Comparison of ENCODE assay signal across 15 mouse cellular contexts in genomic region chr19:9039928-9040327, GRCm38 (mm10). TPM values are rescaled to one million over a fixed set of nuclear protein-coding genes. Genes with fewer than 3 reads are reported as not detected.
DNase-seq lines count a peak whose midpoint lies in the region; ATAC-seq and TF ChIP-seq lines count a peak whose summit lies in the region.
"Had no signal": no experiment of that assay in that cellular context is flagged by ENCODE, and none has a peak within 500 bp of the region (broad histone marks: within the 10 kb centered on the region; RNA-seq: fewer than 3 reads in every experiment).

No protein-coding gene starts in this region.

- H3K4me2 ChIP-seq in lung, embryonic 16.5 days (ENCODE audit: low read depth, low read length) = no peak overlapping the region
- no peak overlapping the region for H3K4me2 ChIP-seq in embryonic facial prominence, embryonic 11.5 days (ENCODE audit: low read depth, low read length)
- H3K4me2 ChIP-seq: forebrain, embryonic 15.5 days; hindbrain, embryonic 15.5 days had no signal

- no peak for TF ChIP-seq CTCF in G1E (IDR thresholded peaks at IDR 0.05; ENCODE audit: low read depth, low read length)

- no peak overlapping the region for H3K27ac ChIP-seq in lung, embryonic 16.5 days (ENCODE audit: low read length)
- H3K27ac ChIP-seq in embryonic facial prominence, embryonic 11.5 days (replicated peaks; ENCODE audit: low read depth, low read length) = no peak overlapping the region
- H3K27ac ChIP-seq: forebrain, embryonic 15.5 days; hindbrain, embryonic 15.5 days had no signal

- 0 out of 2 replicates have a peak, but pooled peaks have one; percentile 52 for ATAC-seq in lung, embryonic 16.5 days (ENCODE audit: low read depth)
- ATAC-seq in G1E (ENCODE audit: extremely low read depth, insufficient number of reproducible peaks, low FRiP score, poor library complexity, severe bottlenecking) = no peak
- ATAC-seq in embryonic facial prominence, embryonic 11.5 days (replicated peaks; ENCODE audit: insufficient number of reproducible peaks, low FRiP score, low TSS enrichment, low read depth) = peak; percentile 44; the same call in 1 of the 2 replicates
- ATAC-seq: forebrain, embryonic 15.5 days had no signal

- no peak overlapping the region for H3K9ac ChIP-seq in lung, embryonic 16.5 days (ENCODE audit: low read length)
- no peak overlapping the region for H3K9ac ChIP-seq in embryonic facial prominence, embryonic 11.5 days (replicated peaks; ENCODE audit: low read length)
- H3K9ac ChIP-seq: forebrain, embryonic 15.5 days; hindbrain, embryonic 15.5 days had no signal

- no peaks in the 10 kb centered on the region for H3K36me3 ChIP-seq in lung, embryonic 16.5 days (ENCODE audit: control insufficient read depth, insufficient read depth, low read length)
- no peaks in the 10 kb centered on the region for H3K36me3 ChIP-seq in G1E (replicated peaks)
- H3K36me3 ChIP-seq in embryonic facial prominence, embryonic 11.5 days (replicated peaks; ENCODE audit: control insufficient read depth, insufficient read depth, low read depth, low read length) = no peaks in the 10 kb centered on the region
- no peaks in the 10 kb centered on the region for H3K36me3 ChIP-seq in splenic B cell, adult 2 months (ENCODE audit: control insufficient read depth, insufficient read depth, low read length, poor library complexity, severe bottlenecking)
- H3K36me3 ChIP-seq: forebrain, embryonic 15.5 days; hindbrain, embryonic 15.5 days had no signal

- no peak overlapping the region for H3K4me3 ChIP-seq in lung, embryonic 16.5 days (ENCODE audit: low read length)
- H3K4me3 ChIP-seq in G1E (ENCODE audit: low read depth, low read length) = peak overlapping the region; percentile 33; the same call in 1 of the 2 replicates
- H3K4me3 ChIP-seq in embryonic facial prominence, embryonic 11.5 days (ENCODE audit: low read depth, low read length) = no peak overlapping the region
- H3K4me3 ChIP-seq: forebrain, embryonic 15.5 days; hindbrain, embryonic 15.5 days had no signal

- no peaks in the 10 kb centered on the region for H3K9me3 ChIP-seq in lung, embryonic 16.5 days (ENCODE audit: control insufficient read depth, low read length)
- H3K9me3 ChIP-seq in G1E (replicated peaks) = no peaks in the 10 kb centered on the region
- no peaks in the 10 kb centered on the region for H3K9me3 ChIP-seq in embryonic facial prominence, embryonic 11.5 days (replicated peaks; ENCODE audit: control insufficient read depth, low read length)
- H3K9me3 ChIP-seq: forebrain, embryonic 15.5 days; hindbrain, embryonic 15.5 days had no signal

- intact Hi-C loops in left cerebral cortex, postnatal 14 days (cut with DNase I) = no loop called here

- no peak for DNase-seq in lung, postnatal 10 days
- DNase-seq in G1E (ENCODE audit: low spot score) = no peak
- DNase-seq in embryonic facial prominence, embryonic 11.5 days (ENCODE audit: low spot score) = peak; percentile 39
- peak; percentile 24 for DNase-seq in splenic B cell, adult 2 months (ENCODE audit: low read depth, low spot score)
- no peak for DNase-seq in spleen, adult 18-20 months
- DNase-seq in left cerebral cortex, postnatal 14 days (ENCODE audit: low spot score in 2 of 2) = no peak
- DNase-seq: adrenal gland, adult 8-10 months; cerebellum, adult 9-11 months; kidney, adult 9 months; lung, postnatal 14 days; midbrain, embryonic 14.5 days had no signal

- 25% methylated on average over 7 of the region's 7 CpGs for WGBS in lung, embryonic 16.5 days
- WGBS in embryonic facial prominence, embryonic 11.5 days = 43% methylated on average over 7 of the region's 7 CpGs

- no peaks in the 10 kb centered on the region for H3K27me3 ChIP-seq in lung, embryonic 16.5 days (ENCODE audit: control insufficient read depth, insufficient read depth, low read depth, low read length)
- H3K27me3 ChIP-seq in G1E (ENCODE audit: insufficient read depth, low read length) = no peaks in the 10 kb centered on the region
- H3K27me3 ChIP-seq in embryonic facial prominence, embryonic 11.5 days (ENCODE audit: control insufficient read depth, insufficient read depth, low read length) = no peaks in the 10 kb centered on the region
- no peaks in the 10 kb centered on the region for H3K27me3 ChIP-seq in splenic B cell, adult 2 months (ENCODE audit: control insufficient read depth, insufficient read depth, low read length, poor library complexity, severe bottlenecking)
- H3K27me3 ChIP-seq: forebrain, embryonic 15.5 days; hindbrain, embryonic 15.5 days had no signal

- H3K4me1 ChIP-seq in lung, embryonic 16.5 days (replicated peaks; ENCODE audit: control insufficient read depth, insufficient read depth, low read length) = 0 out of 2 replicates have a peak, but pooled peaks cover 2% of the 10 kb centered on the region
- peaks cover 69% of the 10 kb centered on the region for H3K4me1 ChIP-seq in G1E (ENCODE audit: insufficient read depth, low read depth, low read length)
- no peaks in the 10 kb centered on the region for H3K4me1 ChIP-seq in embryonic facial prominence, embryonic 11.5 days (ENCODE audit: control insufficient read depth, insufficient read depth, low read length)
- H3K4me1 ChIP-seq: forebrain, embryonic 15.5 days; hindbrain, embryonic 15.5 days had no signal

RNA-seq across cellular contexts. Expression of gene Scgb1a1, which starts 47.8 kb away (rescaled TPM):
- polyA plus RNA-seq in lung, embryonic 16.5 days (2015; fragmentation: Nextera tagmentation; extraction: Ambion mirVana) = 25.3 and 50.5 TPM in 2 replicates
- total RNA-seq in G1E (2014; fragmentation: Nextera tagmentation) = not detected in 2 replicates
- total RNA-seq in G1E (2017) = not detected in 2 replicates
- polyA plus RNA-seq in G1E (2012) = not detected in 2 replicates
- polyA plus RNA-seq in embryonic facial prominence, embryonic 11.5 days (2014; fragmentation: Nextera tagmentation; extraction: Ambion mirVana) = not detected in 2 replicates
- total RNA-seq in left cerebral cortex, postnatal 14 days (2021) = not detected
- total RNA-seq: liver, adult 2 months had no signal
- polyA plus RNA-seq: forebrain, embryonic 15.5 days; hindbrain, embryonic 15.5 days; midbrain, embryonic 14.5 days had no signal

RNA-seq across cellular contexts. Expression of gene Ahnak, which starts 50.8 kb away (rescaled TPM):
- polyA plus RNA-seq in lung, embryonic 16.5 days (2015; fragmentation: Nextera tagmentation; extraction: Ambion mirVana) = 30.5 and 31.0 TPM in 2 replicates
- total RNA-seq in G1E (2014; fragmentation: Nextera tagmentation) (22.4 and 27.8 TPM in 2 replicates), G1E (2017) (100 and 124 TPM in 2 replicates)
- polyA plus RNA-seq in G1E (2012) = 5.9 and 10.4 TPM in 2 replicates
- polyA plus RNA-seq in embryonic facial prominence, embryonic 11.5 days (2014; fragmentation: Nextera tagmentation; extraction: Ambion mirVana) = 10.6 and 11.5 TPM in 2 replicates
- total RNA-seq in left cerebral cortex, postnatal 14 days (2021) = 10 to 100 TPM; 15.7 to 23.9 TPM

Comparison
In these comparisons a context has a peak if more than half of its experiments do, and no peak if none do; other contexts are left out.
1. DNase-seq: peak in embryonic facial prominence, embryonic 11.5 days (single experiment) and splenic B cell, adult 2 months (single experiment); none in lung, postnatal 10 days (single experiment), G1E (single experiment), spleen, adult 18-20 months (0 of 2) and left cerebral cortex, postnatal 14 days (0 of 2).
2. RNA of gene Scgb1a1, which starts 47.8 kb away (polyA plus RNA-seq): 25.3 to 50.5 TPM in lung, embryonic 16.5 days; not detected in G1E and not detected in embryonic facial prominence, embryonic 11.5 days; every median in the first group is over 10 times any median in the second.